Mouse (Mus musculus) large intestine, adult 2 months (tissue): Measurements from ENCODE around the gene Fam126a. TPM values are rescaled to one million over a fixed set of nuclear protein-coding genes. Genes with fewer than 3 reads are reported as not detected.

Experiments
- DNase-seq: peaks from one replicate; pipeline ENCODE4 v3.0.0-alpha.2; 2012; ENCODE audit warnings: low read depth, low spot score
- WGBS: fragments of 180-500 bp; shearing (Covaris S2); methylation state at CpG from one replicate; pipeline ENCODE4 v1.1.7; 2018; 5-methylcytosine and 5-hydroxymethylcytosine counted together
- polyA plus RNA-seq: library from polyadenylated mRNA; depleted of rRNA; stranded (reverse); fragments of >200 nt; gene quantifications from 2 replicates; pipeline ENCODE4 v1.2.3, GENCODE M21; 2012; rRNA removed

Fam126a gene
- polyA plus RNA-seq, result 2.5 and 2.8 TPM in 2 replicates

DNA sequence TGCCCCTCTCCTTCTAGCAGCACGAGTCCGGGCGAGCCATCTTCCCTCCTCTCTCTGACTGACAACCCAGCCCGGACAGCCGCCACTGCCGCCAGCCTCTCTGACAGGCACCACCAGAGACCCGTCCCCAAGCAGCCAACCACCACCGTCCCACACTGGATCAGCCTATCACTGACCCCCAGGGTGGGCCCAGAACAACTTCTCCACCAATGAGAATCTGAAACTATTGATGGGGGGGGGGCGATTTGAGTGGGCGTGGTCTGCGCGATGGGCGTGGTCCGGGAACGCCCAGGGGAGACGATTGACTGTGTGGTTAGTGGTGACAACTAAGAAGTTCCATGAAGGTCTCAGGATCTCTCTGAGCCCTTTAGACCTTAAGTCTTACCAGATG lies at the start of gene Fam126a:
Gene Fam126a, minus strand, starts transcription at position 112 of the 391 bp plus-strand sequence.
- under 1% methylated on average over 16 of the region's 16 CpGs for WGBS
- DNase-seq, result no peak

- no peak for DNase-seq
- WGBS, result 75% methylated on average over 7 of the region's 7 CpGs
Observed at GRCm38 (mm10) chr5:24078420-24079179, 48.1 kb upstream of the Fam126a start.

DNA sequence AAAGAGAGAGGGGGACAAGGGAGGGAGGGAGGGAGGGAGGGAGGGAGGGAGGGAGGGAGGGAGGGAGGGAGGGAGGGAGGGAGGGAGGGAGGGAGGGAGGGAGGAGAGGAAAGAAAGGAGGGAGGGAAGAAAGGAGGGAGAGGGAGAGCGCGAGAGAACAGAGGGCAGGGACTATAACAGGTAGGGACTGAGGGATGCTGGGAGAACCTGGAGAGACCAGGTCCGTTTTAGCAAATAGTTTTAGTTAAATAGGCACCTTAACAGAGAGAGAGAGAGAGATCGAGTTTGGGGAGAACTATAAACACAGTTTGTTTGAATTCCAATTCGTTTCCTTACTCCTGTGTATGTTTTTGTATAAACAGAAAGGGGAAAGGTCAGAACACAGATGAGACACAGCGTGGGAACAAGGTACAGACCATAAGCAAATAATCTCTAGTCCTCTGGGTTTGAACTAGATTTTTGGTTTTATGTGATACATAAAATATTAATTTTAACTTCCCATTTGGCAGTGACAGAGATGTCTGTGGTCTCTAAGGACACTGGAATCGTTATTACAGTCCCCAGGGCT lies 47.3 kb upstream of the Fam126a start:
- DNase-seq, result no peak
- WGBS, result 12% methylated on average over 7 of the region's 7 CpGs

- 1% methylated on average over 14 of the region's 15 CpGs for WGBS
- no peak for DNase-seq
Observed at GRCm38 (mm10) chr5:24076986-24077718, 46.7 kb upstream of the Fam126a start.

DNA sequence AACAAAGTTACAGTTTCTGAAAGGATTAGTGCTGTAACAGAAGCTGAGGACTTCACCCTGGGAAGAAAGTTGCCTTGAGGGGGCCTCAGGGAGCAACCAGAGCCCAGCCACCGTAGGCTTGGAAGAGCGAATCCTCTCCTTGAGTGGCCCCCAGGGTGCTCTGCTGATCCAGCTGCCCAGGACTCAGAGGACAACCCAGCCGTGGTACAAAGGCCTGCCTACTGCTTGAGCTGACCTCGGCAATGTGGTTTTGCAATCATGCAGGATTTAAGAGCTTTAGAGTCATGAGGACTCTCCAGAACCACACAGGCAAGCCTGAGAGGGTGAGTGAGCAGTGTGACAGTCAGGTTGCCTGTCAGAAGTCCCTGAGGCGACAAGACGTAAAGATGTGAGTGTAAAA lies 41.5 kb upstream of the Fam126a start:
- no peak for DNase-seq
- 78% methylated on average over 6 of the region's 6 CpGs for WGBS

GRCm38 (mm10) chr5:24068955-24069354 lies 38.5 kb upstream of the Fam126a start:
- WGBS, result 82% methylated on average over 6 of the region's 6 CpGs
- DNase-seq, result no peak

DNA sequence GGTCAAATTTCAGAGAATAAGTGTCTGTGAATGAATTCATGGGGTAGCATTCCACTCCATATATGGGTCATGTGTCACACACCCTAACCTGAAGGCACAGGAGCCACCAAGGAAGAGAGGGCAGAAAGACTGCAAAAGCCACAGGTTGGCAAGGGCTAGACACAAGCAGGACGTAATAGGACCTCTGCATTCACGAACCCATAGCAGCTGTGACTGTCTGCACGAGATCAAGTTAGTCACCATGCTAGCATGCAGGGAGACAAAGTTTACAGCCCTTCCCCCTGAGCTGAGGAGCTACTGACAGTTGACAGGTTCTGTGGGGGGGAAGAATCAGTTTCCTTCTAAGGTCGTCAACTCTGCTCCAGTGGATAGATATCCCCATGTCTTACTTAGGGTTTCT lies 33.1 kb upstream of the Fam126a start:
- WGBS, result 79% methylated on average over 4 of the region's 4 CpGs
- no peak for DNase-seq

GRCm38 (mm10) chr5:24063034-24063433 lies 32.5 kb upstream of the Fam126a start:
- no peak for DNase-seq
- WGBS, result 88% methylated on average over 6 of the region's 6 CpGs

DNA sequence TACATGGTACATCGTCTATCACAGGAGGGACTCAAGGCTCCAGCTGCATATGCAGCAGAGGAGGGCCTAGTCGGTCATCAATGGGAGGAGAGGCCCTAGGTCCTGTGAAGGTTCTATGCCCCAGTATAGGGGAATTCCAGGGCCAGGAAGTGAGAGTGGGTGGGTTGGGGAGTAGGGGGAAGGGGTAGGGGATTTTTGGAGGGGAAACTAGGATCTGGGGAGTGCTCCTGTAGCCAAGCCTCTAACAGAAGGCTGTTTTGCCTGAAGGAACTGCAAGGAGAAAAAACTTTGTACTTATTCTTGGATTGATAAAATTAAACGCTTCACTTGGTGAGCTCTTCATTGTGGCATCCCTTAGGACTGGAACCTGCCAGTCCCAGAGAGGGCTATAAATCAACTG lies 30.5 kb upstream of the Fam126a start:
- WGBS, result 66% methylated on average over 3 of the region's 3 CpGs
- no peak for DNase-seq

DNA sequence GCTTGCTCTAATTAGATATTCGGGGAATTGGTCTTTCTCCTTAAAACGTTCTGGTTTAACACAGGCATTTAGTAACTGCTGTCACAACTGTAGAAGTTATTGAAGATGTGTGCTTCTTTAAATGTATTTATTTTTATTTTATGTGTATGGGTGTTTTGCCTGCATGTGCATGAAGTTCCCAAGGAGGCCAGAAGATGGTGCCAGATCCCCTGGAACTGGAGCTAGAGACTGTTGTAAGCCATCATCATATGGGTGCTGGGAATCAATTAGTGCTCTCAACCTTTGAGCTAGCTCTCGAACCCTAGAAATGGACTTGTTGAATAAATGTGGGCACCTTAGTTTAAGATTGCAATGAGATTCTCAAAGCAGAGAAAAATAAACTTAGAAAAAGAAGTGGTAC lies 27.1 kb upstream of the Fam126a start:
- WGBS, result 78% methylated on average over 3 of the region's 3 CpGs
- no peak for DNase-seq

GRCm38 (mm10) chr5:24056865-24057264 lies 26.4 kb upstream of the Fam126a start:
- WGBS, result 89% methylated on average over 2 of the region's 2 CpGs
- no peak for DNase-seq

GRCm38 (mm10) chr5:24054382-24054781 lies 23.9 kb upstream of the Fam126a start:
- 91% methylated on average over 3 of the region's 3 CpGs for WGBS
- no peak for DNase-seq

- 26% methylated on average over 9 of the region's 9 CpGs for WGBS
- no peak for DNase-seq
Observed at GRCm38 (mm10) chr5:24053245-24054190, 23.0 kb upstream of the Fam126a start.

DNA sequence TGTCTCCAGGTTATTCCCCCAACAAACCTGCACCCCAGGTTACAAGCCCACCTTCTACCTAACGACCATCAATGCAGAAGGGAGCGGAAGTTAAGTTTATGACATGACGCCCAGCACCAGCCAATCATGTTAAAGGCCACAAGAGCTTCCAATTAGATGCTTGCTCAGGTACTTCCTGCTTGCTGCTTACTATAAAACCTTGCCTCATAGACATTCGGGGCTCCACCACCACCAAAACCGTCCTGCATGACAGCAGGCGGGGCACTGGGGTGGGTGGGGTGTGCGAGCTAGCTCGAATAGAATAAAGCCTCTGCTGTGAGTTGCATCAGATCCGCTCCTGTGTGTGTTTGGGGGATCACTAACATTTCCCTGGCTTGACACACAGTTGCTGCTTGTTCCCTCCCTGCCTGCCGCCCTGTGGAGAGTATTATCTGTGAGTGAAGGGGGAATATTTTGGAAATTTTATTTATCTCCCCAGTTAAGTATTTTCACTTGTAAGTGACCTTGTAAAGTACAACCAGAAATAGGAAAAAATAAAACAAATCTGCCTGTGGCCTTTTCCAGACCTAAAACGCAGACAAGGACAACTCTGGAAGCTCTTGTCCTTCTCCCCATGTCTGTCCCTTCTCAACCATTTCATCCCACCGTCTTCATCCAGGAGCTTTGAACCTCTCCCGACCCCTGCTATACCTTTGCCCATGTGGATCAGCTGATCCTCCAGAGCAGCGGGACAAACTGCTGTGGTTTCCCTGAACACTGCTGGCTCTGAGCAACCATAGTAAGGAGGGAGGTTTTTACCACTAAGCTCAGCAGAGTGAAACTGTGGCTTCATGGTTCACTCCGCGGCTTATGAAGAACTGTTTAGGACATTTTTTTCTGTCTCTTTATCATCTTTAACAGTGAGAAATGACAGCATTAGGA lies 21.5 kb upstream of the Fam126a start:
- DNase-seq, result no peak
- 41% methylated on average over 16 of the region's 16 CpGs for WGBS

- no peak for DNase-seq
- WGBS, result 16% methylated on average over 1 of the region's 1 CpGs
Observed at GRCm38 (mm10) chr5:24047821-24048220, 17.3 kb upstream of the Fam126a start.

GRCm38 (mm10) chr5:24047001-24047400 lies 16.5 kb upstream of the Fam126a start:
- 46% methylated on average over 7 of the region's 7 CpGs for WGBS
- no peak for DNase-seq

DNA sequence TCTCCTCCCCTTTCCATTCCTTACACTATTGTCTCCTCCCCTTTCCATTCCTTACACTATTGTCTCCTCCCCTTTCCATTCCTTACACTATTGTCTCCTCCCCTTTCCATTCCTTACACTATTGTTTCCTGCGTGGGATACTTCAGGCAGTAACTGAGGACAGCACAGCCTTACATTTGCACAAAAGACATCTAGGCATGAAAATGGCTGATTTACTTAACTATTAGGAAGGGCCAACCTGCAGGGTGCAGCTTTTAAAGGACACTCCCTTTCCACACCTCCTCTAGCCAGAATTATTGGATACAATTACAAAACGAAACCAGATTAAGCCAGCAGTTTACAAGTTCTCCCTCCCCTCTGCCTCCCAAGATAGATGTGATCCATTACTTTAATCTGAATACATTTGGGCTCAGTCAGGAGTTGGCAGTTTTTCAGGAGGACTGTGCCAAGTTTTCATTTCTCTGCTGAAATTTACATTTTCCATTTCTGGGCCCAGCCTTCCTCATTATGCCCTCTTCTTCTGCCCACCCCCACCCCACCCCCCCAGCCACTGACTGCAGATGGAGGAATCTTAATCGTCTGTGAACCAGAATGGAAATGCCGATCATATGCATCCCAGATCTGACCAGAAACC lies 15.6 kb upstream of the Fam126a start:
- DNase-seq, result no peak
- 28% methylated on average over 4 of the region's 4 CpGs for WGBS

DNA sequence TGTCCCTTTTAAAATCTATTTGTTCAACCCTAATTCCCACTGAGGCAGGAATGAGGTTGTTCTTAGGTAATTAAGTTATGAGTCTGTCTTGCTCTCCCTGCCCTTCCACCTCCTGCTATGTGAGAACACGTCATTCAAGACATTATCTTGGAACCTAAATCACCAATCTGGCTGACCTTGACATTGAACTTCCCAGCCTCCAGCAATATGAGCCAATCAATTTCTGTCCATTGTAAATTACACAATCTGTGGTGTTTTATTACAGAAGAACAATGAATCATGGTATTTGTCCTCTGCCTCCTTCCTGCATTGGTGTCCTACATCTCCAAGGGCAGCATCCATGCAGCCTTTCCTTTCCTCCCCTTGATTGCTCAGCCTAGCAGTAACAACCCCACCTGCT lies 13.9 kb upstream of the Fam126a start:
- WGBS, result 34% methylated on average over 1 of the region's 1 CpGs
- no peak for DNase-seq
